Mouse (Mus musculus): ENCODE measurements around the gene Mymk.

DNA sequence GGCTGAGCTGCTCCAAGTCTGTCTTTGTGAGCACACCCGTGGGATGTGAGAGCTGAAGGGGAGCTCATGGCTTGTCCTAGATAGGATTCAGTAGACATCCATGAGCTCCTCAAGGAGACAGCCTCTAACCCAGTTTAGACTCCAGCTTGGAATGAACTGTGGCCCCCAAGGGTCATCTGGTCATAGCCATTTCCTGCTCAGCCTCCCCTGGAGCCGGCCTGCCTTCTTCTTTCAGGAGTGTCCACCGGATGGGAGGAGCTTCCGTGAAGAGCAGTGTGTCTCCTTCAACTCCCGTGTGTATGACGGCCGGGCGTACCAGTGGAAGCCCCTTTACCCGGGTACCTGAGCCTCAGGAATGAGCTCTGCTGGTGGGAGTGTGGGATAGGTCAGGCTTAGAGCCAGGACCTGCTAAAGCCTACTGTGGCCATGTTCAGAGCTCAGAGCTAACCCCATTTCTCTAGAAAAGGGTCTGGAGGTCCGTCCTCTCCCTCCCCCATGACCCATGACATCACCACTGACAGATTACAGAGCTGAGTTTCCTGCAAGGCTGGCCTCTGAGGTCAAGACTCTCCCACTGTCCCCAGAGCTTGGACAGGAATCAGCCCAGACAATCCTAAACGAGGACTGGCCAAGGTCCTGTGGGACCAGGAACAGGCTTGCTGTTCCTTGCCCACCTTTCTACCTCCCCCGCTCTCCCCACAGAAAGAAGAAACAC lies 11.9 kb upstream of the Mymk start:
- no peak for TF ChIP-seq POLR2A (IDR thresholded peaks at IDR 0.05; ENCODE audit: insufficient read length, low read depth)
- no peak for TF ChIP-seq CEBPB (IDR thresholded peaks at IDR 0.05; ENCODE audit: insufficient read depth, poor library complexity, severe bottlenecking)
- TF ChIP-seq E2F4 (IDR thresholded peaks at IDR 0.05; ENCODE audit: insufficient read depth): no peak
- no peak for TF ChIP-seq MAX (IDR thresholded peaks at IDR 0.05; ENCODE audit: low read depth)
- no peak for TF ChIP-seq USF1 (IDR thresholded peaks at IDR 0.05; ENCODE audit: low read depth)
- TF ChIP-seq SRF (IDR thresholded peaks at IDR 0.05; ENCODE audit: control insufficient read depth, insufficient read length, low read depth): no peak
- no peak for TF ChIP-seq MYOG (IDR thresholded peaks at IDR 0.05; ENCODE audit: control insufficient read depth in 1 of 3, insufficient read depth in 1 of 3, insufficient read length in 2 of 3, low read depth in 2 of 3)
- TF ChIP-seq MYOD1 (IDR thresholded peaks at IDR 0.05; ENCODE audit: control insufficient read depth in 1 of 3, insufficient read length in 2 of 3, low read depth in 2 of 3): no peak
